Mouse (Mus musculus) left cerebral cortex, postnatal 4 days (tissue): ENCODE results near the gene Ift52. TPM values are rescaled to one million over a fixed set of nuclear protein-coding genes. Genes with fewer than 3 reads are reported as not detected.

Source experiments
- DNase-seq: peaks from one replicate; pipeline ENCODE4 v3.0.0-alpha.2; 2022
- intact Hi-C: fragments of 180-260 bp; cut with DNase I; formaldehyde crosslinking; loops from one replicate; pipeline ENCODE4 v1.15.1; 2025
- microRNA-seq: library from miRNA; unstranded; fragments of <30 nt; microRNA quantifications from one replicate; pipeline ENCODE4 v1.2.0, GENCODE M21; 2022
- total RNA-seq, 2 experiments: library from RNA; stranded (reverse); gene quantifications; 2 replicates each; pipeline ENCODE4 v1.2.3; 2021

Gene Ift52
- total RNA-seq, 2 experiments from 2014 or later = 23.6 to 26.2 TPM

- intact Hi-C loops = no loop called here
- no peak for DNase-seq
These were observed 56.0 kb downstream of the Ift52 start for GRCm38 (mm10) chr2:163073023-163073757.

DNA sequence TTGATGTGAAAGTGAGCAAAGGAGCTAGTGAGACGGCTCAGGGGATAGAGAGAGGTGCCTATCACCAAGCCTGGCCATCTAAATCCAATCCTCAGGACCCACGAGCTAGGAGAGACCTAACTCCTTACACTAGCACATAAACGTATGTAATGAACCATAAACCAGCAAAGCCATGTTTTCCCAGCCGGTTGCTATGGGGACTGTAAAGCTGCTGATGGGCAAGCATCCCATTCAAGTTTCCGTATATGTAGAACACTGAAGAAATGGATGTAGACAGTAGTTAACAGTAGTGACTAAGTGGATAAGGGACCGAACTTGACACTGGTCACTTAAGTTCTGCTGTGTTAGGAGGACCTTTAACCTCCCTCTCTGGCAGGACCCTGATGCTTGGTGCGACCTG, 56.9 kb downstream of the Ift52 start:
- intact Hi-C loops = no loop called here
- DNase-seq = no peak

DNA sequence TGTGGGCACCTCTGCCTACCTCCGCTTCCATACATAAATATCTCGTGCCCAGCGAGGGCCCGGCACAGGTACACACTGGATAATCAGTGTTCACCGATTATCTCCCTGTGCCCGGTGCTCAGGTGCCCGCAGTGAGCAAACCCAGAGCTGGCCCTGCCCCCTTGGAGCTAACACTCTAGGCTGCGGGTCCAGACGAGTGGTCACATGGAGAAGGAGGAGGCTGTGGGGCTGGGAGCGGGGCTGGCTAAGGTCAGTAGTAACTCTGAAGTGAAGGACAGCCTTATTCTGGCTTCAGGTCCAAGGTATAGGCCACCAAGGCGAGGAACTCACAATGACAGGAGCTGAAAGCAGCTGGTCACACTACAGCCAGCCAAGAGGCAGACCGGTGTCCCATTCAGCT, 57.7 kb downstream of the Ift52 start:
- intact Hi-C loops = no loop called here

GRCm38 (mm10) chr2:163075234-163075633, 58.1 kb downstream of the Ift52 start:
- intact Hi-C loops = no loop called here

More for the DNA sequence above, 57.7 kb downstream of the Ift52 start:
- no peak for DNase-seq

DNA sequence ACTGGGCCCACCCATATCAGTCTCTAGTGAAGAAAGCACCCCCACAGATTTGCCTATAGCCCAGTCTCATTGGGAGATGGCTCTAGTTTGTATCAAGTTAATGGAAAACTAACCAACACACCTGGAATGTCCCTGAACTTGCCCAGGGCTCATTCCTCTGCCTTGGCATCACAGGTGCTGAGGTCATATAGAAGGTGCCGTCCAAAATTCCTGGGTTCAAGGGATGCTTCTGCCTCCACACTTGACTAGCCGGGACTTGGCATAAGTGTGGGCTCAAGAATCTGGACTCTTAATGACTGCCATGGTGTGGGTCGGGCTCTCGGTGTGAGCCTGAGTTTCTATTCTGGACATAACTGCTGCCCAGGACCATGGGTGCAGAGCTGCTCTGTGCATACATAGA, 61.9 kb downstream of the Ift52 start:
- intact Hi-C loops = no loop called here
- DNase-seq = no peak

More at GRCm38 (mm10) chr2:163075234-163075633, 58.1 kb downstream of the Ift52 start:
- no peak for DNase-seq

GRCm38 (mm10) chr2:163082591-163082990, 65.4 kb downstream of the Ift52 start:
- DNase-seq = no peak
- intact Hi-C loops = no loop called here

GRCm38 (mm10) chr2:163084519-163084918, 67.4 kb downstream of the Ift52 start:
- DNase-seq = no peak
- intact Hi-C loops = no loop called here

DNA sequence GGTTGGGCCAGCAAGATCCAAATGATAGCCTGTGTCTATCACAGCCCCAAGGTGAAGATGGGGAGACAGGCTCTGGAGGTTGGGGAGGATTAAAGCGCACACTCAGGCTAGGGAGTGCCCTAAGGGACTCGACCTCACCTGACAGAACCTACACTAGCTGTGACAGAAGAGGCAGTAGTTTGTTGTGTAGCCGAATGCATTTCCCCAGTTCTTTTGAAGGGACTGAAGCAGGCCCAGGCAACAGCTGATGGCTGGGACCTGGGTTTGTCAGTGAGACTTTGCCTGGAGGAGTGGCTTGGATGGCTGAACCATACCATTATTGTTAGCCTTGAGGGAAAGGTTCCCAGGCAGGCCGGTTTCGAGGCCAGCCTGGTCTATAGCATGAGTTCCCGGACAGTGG, 67.9 kb downstream of the Ift52 start:
- intact Hi-C loops = no loop called here
- DNase-seq = no peak

- no peak for DNase-seq
- intact Hi-C loops = no loop called here
These were observed 69.4 kb downstream of the Ift52 start for GRCm38 (mm10) chr2:163086561-163086960.

- DNase-seq = no peak
- intact Hi-C loops = no loop called here
These were observed 70.6 kb downstream of the Ift52 start, which contains the start of gene Gtsf1l for GRCm38 (mm10) chr2:163087728-163088127. TSS of gene Gtsf1l (minus strand) at chr2:163087855.

DNA sequence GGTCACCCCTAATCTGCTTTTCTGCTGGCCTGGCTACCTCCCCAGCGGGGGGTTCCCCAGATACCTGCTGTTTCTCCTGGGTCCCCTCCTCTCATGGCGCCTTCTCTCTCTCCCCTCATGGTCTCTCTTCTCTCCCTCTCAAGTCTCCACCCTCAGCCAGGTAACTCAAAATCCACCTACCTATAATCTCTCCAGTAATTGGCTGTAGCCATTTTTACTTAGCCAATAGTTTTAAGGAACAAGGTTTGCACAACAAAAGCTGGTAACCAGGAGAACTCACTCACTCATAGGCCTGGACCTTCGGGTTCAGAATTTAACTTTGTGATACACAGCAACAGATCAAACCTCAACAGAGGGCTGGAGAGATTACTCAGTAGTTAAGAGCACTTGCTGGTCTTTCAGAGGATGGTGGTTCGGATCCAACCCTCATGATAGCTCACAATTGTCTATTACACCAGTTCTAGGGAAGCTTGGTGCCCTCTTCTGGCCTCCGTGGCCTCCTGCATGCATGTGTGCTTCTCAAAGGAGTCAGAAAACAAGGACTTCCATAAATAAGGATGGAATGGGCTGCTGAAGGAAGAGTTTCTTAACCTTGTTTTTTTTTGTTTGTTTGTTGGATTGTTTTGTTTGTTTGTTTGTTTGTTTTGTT, 72.4 kb downstream of the Ift52 start:
- no peak for DNase-seq
- intact Hi-C loops = no loop called here

DNA sequence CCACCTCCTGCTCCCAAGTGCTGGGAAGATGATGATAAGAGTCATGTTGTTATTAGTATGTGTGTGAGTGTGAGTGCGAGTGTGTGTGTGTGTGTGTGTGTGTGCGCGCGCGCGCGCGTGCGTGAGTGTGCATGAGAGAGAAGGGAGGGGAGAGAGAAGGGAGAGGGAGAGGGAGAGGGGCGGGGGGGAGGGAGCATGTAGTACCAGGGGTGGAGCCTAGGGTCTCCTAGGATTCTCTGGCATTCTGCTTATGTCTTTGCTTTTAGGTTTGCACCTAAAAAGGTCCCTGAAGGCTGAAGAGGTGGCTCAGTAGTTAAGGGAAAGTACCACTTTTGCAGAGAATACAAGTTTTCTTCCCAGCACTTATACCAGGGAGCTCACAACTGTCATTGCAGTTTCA, 77.8 kb downstream of the Ift52 start:
- intact Hi-C loops = no loop called here
- DNase-seq = no peak

Small RNAs within 50 kb of the gene (microRNA-seq; reads per million reads assigned to microRNA genes)
- not detected for gene Gm22174
- gene Mir7003 = not detected

Other genes with a start within 250 kb of the Ift52 start
- gene Srsf6, start 85.8 kb upstream of the Ift52 start, total RNA-seq = 100 to 1,000 TPM; 154 to 158 TPM
- 10 to 100 TPM; 26.4 to 31.4 TPM for gene L3mbtl1, start 73.9 kb upstream of the Ift52 start, total RNA-seq
- not detected for gene Sgk2, start 30.0 kb upstream of the Ift52 start, total RNA-seq
- gene Mybl2, start 37.3 kb downstream of the Ift52 start, total RNA-seq = 1 to 10 TPM; 4.3 to 5.7 TPM
- gene Gtsf1l, start 70.5 kb downstream of the Ift52 start, total RNA-seq = not detected
- 10 to 100 TPM; 18.3 to 23.0 TPM for gene Tox2, start 185.8 kb downstream of the Ift52 start, total RNA-seq